Mouse (Mus musculus) lung, adult 2 months (tissue): ENCODE data around the gene Chic1.

Source experiments
- CTCF ChIP-seq: fragments of 200-500 bp; IDR thresholded peaks from 2 replicates; pipeline ENCODE4 v1.5.1; 2011; ENCODE audit warnings: mild to moderate bottlenecking, low read length, control low read depth; ENCODE audit not compliant: insufficient read depth
- POLR2A ChIP-seq: fragments of 200-500 bp; IDR thresholded peaks from 2 replicates; pipeline ENCODE4 v1.6.1; 2011; ENCODE audit warnings: low read depth, mild to moderate bottlenecking, control low read depth, low read length, borderline replicate concordance; ENCODE audit errors: extremely low read depth

DNA sequence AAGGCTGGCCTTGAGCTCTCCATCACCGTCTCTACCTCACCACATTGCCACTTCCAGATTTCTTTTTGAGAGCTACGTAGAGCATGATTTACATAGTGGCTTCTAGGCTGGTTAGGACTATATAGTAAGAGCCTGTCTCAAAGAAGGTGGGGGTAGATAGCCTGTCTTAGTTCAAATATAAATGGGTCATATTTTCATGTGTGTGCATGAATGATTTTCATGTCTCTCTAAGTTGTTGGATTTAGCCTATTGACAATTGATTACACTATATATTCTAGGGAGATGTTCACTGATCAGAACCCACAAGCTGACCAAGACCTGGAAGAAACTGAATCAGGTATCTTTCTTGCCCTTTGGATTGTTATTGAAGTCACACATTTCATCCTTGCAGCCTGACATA lies 65.4 kb downstream of the Chic1 start, which contains the start of gene Gm26992:
- TF ChIP-seq CTCF (no peak), POLR2A (no peak)
